In genomic region chr5:31470334-31470733, GRCm38 (mm10) we compare ENCODE assay signal across 10 mouse cellular contexts. TPM values are rescaled to one million over a fixed set of nuclear protein-coding genes. Genes with fewer than 3 reads are reported as not detected.
A peak's percentile ranks its signal among the peaks of the same experiment; 100 is the strongest.
DNase-seq lines count a peak whose midpoint lies in the region; ATAC-seq and TF ChIP-seq lines count a peak whose summit lies in the region.
"Had no signal": no experiment of that assay in that cellular context is flagged by ENCODE, and none has a peak within 500 bp of the region (broad histone marks: within the 10 kb centered on the region; RNA-seq: fewer than 3 reads in every experiment).

No protein-coding gene starts in this region.

- no peak overlapping the region for H3K9ac ChIP-seq in liver, adult 2 months (ENCODE audit: low read depth, low read length)
- H3K9ac ChIP-seq in liver, embryonic 12.5 days: no peak overlapping the region

- H3K9me3 ChIP-seq in liver, embryonic 12.5 days (replicated peaks): no peaks in the 10 kb centered on the region

- no peaks in the 10 kb centered on the region for H3K79me2 ChIP-seq in liver, adult 2 months (ENCODE audit: control insufficient read depth, insufficient read depth, low read length)

- no peak for TF ChIP-seq POLR2A in liver, adult 2 months (IDR thresholded peaks at IDR 0.05; ENCODE audit: extremely low read depth, insufficient read depth, low read length)
- no peak for TF ChIP-seq POLR2A in thymus, adult 2 months (IDR thresholded peaks at IDR 0.05; ENCODE audit: control insufficient read depth, extremely low read depth, insufficient read depth, low read length, poor library complexity)

- H3K27me3 ChIP-seq in liver, adult 2 months (ENCODE audit: control insufficient read depth, insufficient read depth, low read length): no peaks in the 10 kb centered on the region
- H3K27me3 ChIP-seq in liver, embryonic 12.5 days (replicated peaks): no peaks in the 10 kb centered on the region
- no peaks in the 10 kb centered on the region for H3K27me3 ChIP-seq in thymus, adult 2 months (ENCODE audit: control insufficient read depth, insufficient read depth, low read length)
- H3K27me3 ChIP-seq: megakaryocyte, embryonic 14.5 days had no signal

- no peak overlapping the region for H3K4me2 ChIP-seq in liver, embryonic 12.5 days

- peak; percentile 56 for TF ChIP-seq CTCF in liver, adult 2 months (IDR thresholded peaks at IDR 0.05; ENCODE audit: low read depth, low read length)
- TF ChIP-seq CTCF in thymus, adult 2 months (IDR thresholded peaks at IDR 0.05; ENCODE audit: borderline replicate concordance, control insufficient read depth, extremely low read depth, insufficient read depth, low read length, poor library complexity): 0 out of 2 replicates have a peak, but pooled peaks have one; percentile 18

- no peak overlapping the region for H3K4me3 ChIP-seq in liver, adult 2 months (ENCODE audit: insufficient read depth, low read depth, low read length)
- H3K4me3 ChIP-seq in liver, embryonic 12.5 days: no peak overlapping the region
- H3K4me3 ChIP-seq in thymus, adult 2 months (ENCODE audit: control insufficient read depth, insufficient read depth, low read length): no peak overlapping the region
- H3K4me3 ChIP-seq: megakaryocyte, embryonic 14.5 days had no signal

- H3K36me3 ChIP-seq in liver, adult 2 months (ENCODE audit: control insufficient read depth, insufficient read depth, low read length): peaks cover 25% of the 10 kb centered on the region
- H3K36me3 ChIP-seq in liver, embryonic 12.5 days: peaks cover 95% of the 10 kb centered on the region
- H3K36me3 ChIP-seq in thymus, adult 2 months (ENCODE audit: control insufficient read depth, insufficient read depth, low read length): peaks cover 67% of the 10 kb centered on the region

- WGBS in liver, adult 2 months: 88% methylated on average over 7 of the region's 7 CpGs
- 68% methylated on average over 7 of the region's 7 CpGs for WGBS in liver, embryonic 12.5 days (ENCODE audit: insufficient replicate concordance)
- 77% methylated on average over 7 of the region's 7 CpGs for WGBS in thymus, adult 2 months

- no peak overlapping the region for H3K27ac ChIP-seq in liver, adult 2 months (replicated peaks; ENCODE audit: insufficient read depth, low read depth, low read length)
- no peak overlapping the region for H3K27ac ChIP-seq in liver, embryonic 12.5 days
- H3K27ac ChIP-seq in thymus, adult 2 months (ENCODE audit: control insufficient read depth, insufficient read depth, low read length): no peak overlapping the region

- no peak for ATAC-seq in liver, embryonic 12.5 days
- ATAC-seq in megakaryocyte-erythroid progenitor cell, adult 5-6 weeks (replicated peaks; ENCODE audit: low FRiP score, low TSS enrichment, poor library complexity, severe bottlenecking): peak; percentile 74

- intact Hi-C loops in heart, postnatal 14 days (cut with DNase I): loop anchor here (5.0 kb wide), 1 partner anchor 52 kb away; no protein-coding TSS in a partner anchor

- no peaks in the 10 kb centered on the region for H3K4me1 ChIP-seq in liver, adult 2 months (ENCODE audit: control insufficient read depth, insufficient read depth, low read length)
- no peaks in the 10 kb centered on the region for H3K4me1 ChIP-seq in liver, embryonic 12.5 days
- no peaks in the 10 kb centered on the region for H3K4me1 ChIP-seq in thymus, adult 2 months (replicated peaks; ENCODE audit: control insufficient read depth, insufficient read depth, low read length)

- DNase-seq in cerebellum, postnatal 25 days: peak; percentile 15 to 29
- DNase-seq in cerebellum, adult 9-11 months: no peak
- peak; percentile 17 for DNase-seq in liver, adult 2 months (ENCODE audit: extremely low read depth, low read depth, low spot score)
- DNase-seq in adrenal gland, postnatal 25 days: peak; percentile 50
- peak; percentile 54 to 68 for DNase-seq in heart, postnatal 14 days
- peak; percentile 73 for DNase-seq in thymus, adult 2 months

RNA-seq across cellular contexts. Expression of gene 4930548H24Rik, which starts 15.2 kb away (rescaled TPM):
- not detected in 2 replicates for total RNA-seq in liver, adult 2 months (2014; rRNA removed)
- polyA plus RNA-seq in liver, adult 2 months (2012; rRNA removed): not detected in 2 replicates
- polyA plus RNA-seq in liver, embryonic 12.5 days (2016; fragmentation: Nextera tagmentation; extraction: Ambion mirVana): not detected in 2 replicates
- total RNA-seq in adrenal gland, postnatal 25 days (2021): not detected in 2 replicates
- under 1 TPM in 1 of 2 experiments, not detected in 1; 0.22 TPM for total RNA-seq in heart, postnatal 14 days (2021)
- total RNA-seq in megakaryocyte-erythroid progenitor cell, adult 5-6 weeks (2014; fragmentation: Nextera tagmentation): 4.4 TPM in 1 of 2 replicates, not detected in the other
- total RNA-seq in megakaryocyte-erythroid progenitor cell, adult 5-6 weeks (2017): 0.75 TPM in 1 of 2 replicates, not detected in the other
- 0.04 and 0.05 TPM in 2 replicates for polyA plus RNA-seq in thymus, adult 2 months (2012; rRNA removed)
- polyA plus RNA-seq: heart, embryonic 16.5 days had no signal

RNA-seq across cellular contexts. Expression of gene Zfp512, which starts 18.1 kb away (rescaled TPM):
- 8.1 and 9.0 TPM in 2 replicates for total RNA-seq in liver, adult 2 months (2014; rRNA removed)
- 4.6 and 4.9 TPM in 2 replicates for polyA plus RNA-seq in liver, adult 2 months (2012; rRNA removed)
- polyA plus RNA-seq in liver, embryonic 12.5 days (2016; fragmentation: Nextera tagmentation; extraction: Ambion mirVana): 21.5 and 23.8 TPM in 2 replicates
- 25.4 and 29.5 TPM in 2 replicates for total RNA-seq in adrenal gland, postnatal 25 days (2021)
- 10 to 100 TPM; 19.9 to 20.5 TPM for total RNA-seq in heart, postnatal 14 days (2021)
- 22.8 and 23.5 TPM in 2 replicates for total RNA-seq in megakaryocyte-erythroid progenitor cell, adult 5-6 weeks (2014; fragmentation: Nextera tagmentation)
- 28.6 and 54.5 TPM in 2 replicates for total RNA-seq in megakaryocyte-erythroid progenitor cell, adult 5-6 weeks (2017)
- polyA plus RNA-seq in thymus, adult 2 months (2012; rRNA removed): 25.3 and 27.1 TPM in 2 replicates

RNA-seq across cellular contexts. Expression of gene Gpn1, which starts 24.2 kb away (rescaled TPM):
- 8.5 and 9.5 TPM in 2 replicates for total RNA-seq in liver, adult 2 months (2014; rRNA removed)
- polyA plus RNA-seq in liver, adult 2 months (2012; rRNA removed): 13.2 and 19.0 TPM in 2 replicates
- polyA plus RNA-seq in liver, embryonic 12.5 days (2016; fragmentation: Nextera tagmentation; extraction: Ambion mirVana): 34.9 and 38.8 TPM in 2 replicates
- total RNA-seq in adrenal gland, postnatal 25 days (2021): 20.5 and 30.4 TPM in 2 replicates
- total RNA-seq in heart, postnatal 14 days (2021): 10 to 100 TPM; 20.0 to 20.9 TPM
- total RNA-seq in megakaryocyte-erythroid progenitor cell, adult 5-6 weeks (2014; fragmentation: Nextera tagmentation): 34.3 and 34.8 TPM in 2 replicates
- total RNA-seq in megakaryocyte-erythroid progenitor cell, adult 5-6 weeks (2017): 39.7 and 46.9 TPM in 2 replicates
- 15.4 and 19.3 TPM in 2 replicates for polyA plus RNA-seq in thymus, adult 2 months (2012; rRNA removed)

RNA-seq across cellular contexts. Expression of gene Slc4a1ap, which starts 56.5 kb away (rescaled TPM):
- 12.6 and 13.2 TPM in 2 replicates for total RNA-seq in liver, adult 2 months (2014; rRNA removed)
- polyA plus RNA-seq in liver, adult 2 months (2012; rRNA removed): 7.3 and 8.1 TPM in 2 replicates
- 19.2 and 20.4 TPM in 2 replicates for polyA plus RNA-seq in liver, embryonic 12.5 days (2016; fragmentation: Nextera tagmentation; extraction: Ambion mirVana)
- 35.7 and 38.4 TPM in 2 replicates for total RNA-seq in adrenal gland, postnatal 25 days (2021)
- 10 to 100 TPM; 21.4 to 21.9 TPM for total RNA-seq in heart, postnatal 14 days (2021)
- total RNA-seq in megakaryocyte-erythroid progenitor cell, adult 5-6 weeks (2014; fragmentation: Nextera tagmentation): 61.9 and 72.9 TPM in 2 replicates
- 41.4 and 59.8 TPM in 2 replicates for total RNA-seq in megakaryocyte-erythroid progenitor cell, adult 5-6 weeks (2017)
- 23.3 and 25.1 TPM in 2 replicates for polyA plus RNA-seq in thymus, adult 2 months (2012; rRNA removed)

RNA-seq across cellular contexts. Expression of gene Supt7l, which starts 57.3 kb away (rescaled TPM):
- 6.8 and 7.9 TPM in 2 replicates for total RNA-seq in liver, adult 2 months (2014; rRNA removed)
- polyA plus RNA-seq in liver, adult 2 months (2012; rRNA removed): 6.6 and 6.8 TPM in 2 replicates
- 12.7 and 12.9 TPM in 2 replicates for polyA plus RNA-seq in liver, embryonic 12.5 days (2016; fragmentation: Nextera tagmentation; extraction: Ambion mirVana)
- total RNA-seq in adrenal gland, postnatal 25 days (2021): 16.3 and 23.0 TPM in 2 replicates
- 10 to 100 TPM; 13.9 to 14.0 TPM for total RNA-seq in heart, postnatal 14 days (2021)
- total RNA-seq in megakaryocyte-erythroid progenitor cell, adult 5-6 weeks (2014; fragmentation: Nextera tagmentation): 18.2 and 23.9 TPM in 2 replicates
- total RNA-seq in megakaryocyte-erythroid progenitor cell, adult 5-6 weeks (2017): 18.8 and 29.6 TPM in 2 replicates
- 13.3 and 16.7 TPM in 2 replicates for polyA plus RNA-seq in thymus, adult 2 months (2012; rRNA removed)
